Mouse (Mus musculus): ENCODE results near the gene Trafd1. TPM values are rescaled to one million over a fixed set of nuclear protein-coding genes. Genes with fewer than 3 reads are reported as not detected.

The Trafd1 gene
- 59.1 TPM for polyA plus RNA-seq (2015; fragmentation: Illumina TruSeq; extraction: RNeasy Lipid Tissue Mini Kit (QIAGEN cat#74804); ENCODE audit: low read depth, low replicate concordance)

GRCm38 (mm10) chr5:121385461-121386119, at the start of gene Trafd1:
Gene Trafd1, minus strand, starts transcription at chr5:121385632.

GRCm38 (mm10) chr5:121397187-121398145, 12.0 kb upstream of the Trafd1 start, which contains the start of gene Naa25:
Gene Naa25, plus strand, starts transcription at chr5:121397936.

Other genes starting within 250 kb of the Trafd1 start
- 84.5 TPM for gene Ptpn11, start 194.2 kb downstream of the Trafd1 start, polyA plus RNA-seq (2015; fragmentation: Illumina TruSeq; extraction: RNeasy Lipid Tissue Mini Kit (QIAGEN cat#74804); ENCODE audit: low read depth, low replicate concordance)
- gene Rpl6, start 181.2 kb downstream of the Trafd1 start, polyA plus RNA-seq (2015; fragmentation: Illumina TruSeq; extraction: RNeasy Lipid Tissue Mini Kit (QIAGEN cat#74804); ENCODE audit: low read depth, low replicate concordance) = 675 TPM
- 53.7 TPM for gene Hectd4, start 165.4 kb downstream of the Trafd1 start, polyA plus RNA-seq (2015; fragmentation: Illumina TruSeq; extraction: RNeasy Lipid Tissue Mini Kit (QIAGEN cat#74804); ENCODE audit: low read depth, low replicate concordance)
- 27.3 TPM for gene Naa25, start 12.3 kb upstream of the Trafd1 start, polyA plus RNA-seq (2015; fragmentation: Illumina TruSeq; extraction: RNeasy Lipid Tissue Mini Kit (QIAGEN cat#74804); ENCODE audit: low read depth, low replicate concordance)
- gene Tmem116, start 66.3 kb upstream of the Trafd1 start, polyA plus RNA-seq (2015; fragmentation: Illumina TruSeq; extraction: RNeasy Lipid Tissue Mini Kit (QIAGEN cat#74804); ENCODE audit: low read depth, low replicate concordance) = 3.8 TPM
- 194 TPM for gene Erp29, start 66.9 kb upstream of the Trafd1 start, polyA plus RNA-seq (2015; fragmentation: Illumina TruSeq; extraction: RNeasy Lipid Tissue Mini Kit (QIAGEN cat#74804); ENCODE audit: low read depth, low replicate concordance)
- not detected for gene Adam1b, start 117.8 kb upstream of the Trafd1 start, polyA plus RNA-seq (2015; fragmentation: Illumina TruSeq; extraction: RNeasy Lipid Tissue Mini Kit (QIAGEN cat#74804); ENCODE audit: low read depth, low replicate concordance)
- 10.9 TPM for gene Adam1a, start 159.8 kb upstream of the Trafd1 start, polyA plus RNA-seq (2015; fragmentation: Illumina TruSeq; extraction: RNeasy Lipid Tissue Mini Kit (QIAGEN cat#74804); ENCODE audit: low read depth, low replicate concordance)
- not detected for gene Gm42878, start 159.8 kb upstream of the Trafd1 start, polyA plus RNA-seq (2015; fragmentation: Illumina TruSeq; extraction: RNeasy Lipid Tissue Mini Kit (QIAGEN cat#74804); ENCODE audit: low read depth, low replicate concordance)
- 69.5 TPM for gene Mapkapk5, start 160.3 kb upstream of the Trafd1 start, polyA plus RNA-seq (2015; fragmentation: Illumina TruSeq; extraction: RNeasy Lipid Tissue Mini Kit (QIAGEN cat#74804); ENCODE audit: low read depth, low replicate concordance)
- 147 TPM for gene Aldh2, start 208.2 kb upstream of the Trafd1 start, polyA plus RNA-seq (2015; fragmentation: Illumina TruSeq; extraction: RNeasy Lipid Tissue Mini Kit (QIAGEN cat#74804); ENCODE audit: low read depth, low replicate concordance)
- 3.1 TPM for gene Acad12, start 233.3 kb upstream of the Trafd1 start, polyA plus RNA-seq (2015; fragmentation: Illumina TruSeq; extraction: RNeasy Lipid Tissue Mini Kit (QIAGEN cat#74804); ENCODE audit: low read depth, low replicate concordance)

Measured in brain, adult 10 weeks (tissue).